Mouse (Mus musculus) neural tube, embryonic 14.5 days (tissue): ENCODE measurements around the gene Mrnip. TPM values are rescaled to one million over a fixed set of nuclear protein-coding genes. Genes with fewer than 3 reads are reported as not detected.
"Not testable (repeated sequence)": the region's sequence is repeated elsewhere in the genome, so short reads cannot be mapped to it uniquely, and the experiment has no call there.

Experiments used
- ATAC-seq: fragments of 200-750 bp; cut with Nextera tagmentation; 2 replicates; pipeline ENCODE4 v1.8.0; 2017; ENCODE audit warnings: low read depth, mild to moderate bottlenecking, moderate TSS enrichment, moderate library complexity
- H3K27ac ChIP-seq: fragments of 300-500 bp; sonication (generic); 2 replicates; pipeline ENCODE4 v1.5.1; 2014; ENCODE audit warnings: low read depth, mild to moderate bottlenecking, control low read depth, low read length, moderate library complexity, mixed read lengths
- H3K27me3 ChIP-seq: fragments of 300-500 bp; sonication (generic); 2 replicates; pipeline ENCODE4 v1.6.1; 2014; ENCODE audit warnings: low read length; ENCODE audit not compliant: control insufficient read depth, insufficient read depth
- H3K36me3 ChIP-seq: fragments of 300-500 bp; sonication (generic); 2 replicates; pipeline ENCODE4 v1.6.1; 2014; ENCODE audit warnings: low read length, mixed read lengths; ENCODE audit not compliant: control insufficient read depth, insufficient read depth
- H3K4me1 ChIP-seq: fragments of 300-500 bp; sonication (generic); 2 replicates; pipeline ENCODE4 v1.6.1; 2014; ENCODE audit warnings: low read length; ENCODE audit not compliant: control insufficient read depth, insufficient read depth
- H3K4me2 ChIP-seq: fragments of 300-500 bp; sonication (generic); 2 replicates; pipeline ENCODE4 v1.6.1; 2014; ENCODE audit warnings: mild to moderate bottlenecking, low read depth, low read length, control low read depth
- H3K4me3 ChIP-seq: fragments of 300-500 bp; sonication (generic); 2 replicates; pipeline ENCODE4 v1.5.1; 2014; ENCODE audit warnings: low read depth, low read length, control low read depth, mixed read lengths
- H3K9ac ChIP-seq: fragments of 300-500 bp; sonication (generic); replicated peaks from 2 replicates; pipeline ENCODE4 v1.6.1; 2014; ENCODE audit warnings: low read depth, mild to moderate bottlenecking, control low read depth, low read length, mixed read lengths
- H3K9me3 ChIP-seq: fragments of 300-500 bp; sonication (generic); 2 replicates; pipeline ENCODE4 v1.6.1; 2016; ENCODE audit warnings: low read length; ENCODE audit not compliant: control insufficient read depth
- WGBS: fragments of 180-500 bp; shearing (Covaris S2); extraction: QIAGEN DNeasy Blood & Tissue Kit; methylation state at CpG from one replicate; pipeline ENCODE4 v1.1.7; 2014; 5-methylcytosine and 5-hydroxymethylcytosine counted together
- polyA plus RNA-seq: library from polyadenylated mRNA; unstranded; fragments of >200 nt; fragmentation: Nextera tagmentation; extraction: Ambion mirVana; gene quantifications from 2 replicates; pipeline ENCODE4 v1.2.1, GENCODE M21; 2014

Gene Mrnip
- polyA plus RNA-seq: 38.1 and 48.3 TPM in 2 replicates

DNA sequence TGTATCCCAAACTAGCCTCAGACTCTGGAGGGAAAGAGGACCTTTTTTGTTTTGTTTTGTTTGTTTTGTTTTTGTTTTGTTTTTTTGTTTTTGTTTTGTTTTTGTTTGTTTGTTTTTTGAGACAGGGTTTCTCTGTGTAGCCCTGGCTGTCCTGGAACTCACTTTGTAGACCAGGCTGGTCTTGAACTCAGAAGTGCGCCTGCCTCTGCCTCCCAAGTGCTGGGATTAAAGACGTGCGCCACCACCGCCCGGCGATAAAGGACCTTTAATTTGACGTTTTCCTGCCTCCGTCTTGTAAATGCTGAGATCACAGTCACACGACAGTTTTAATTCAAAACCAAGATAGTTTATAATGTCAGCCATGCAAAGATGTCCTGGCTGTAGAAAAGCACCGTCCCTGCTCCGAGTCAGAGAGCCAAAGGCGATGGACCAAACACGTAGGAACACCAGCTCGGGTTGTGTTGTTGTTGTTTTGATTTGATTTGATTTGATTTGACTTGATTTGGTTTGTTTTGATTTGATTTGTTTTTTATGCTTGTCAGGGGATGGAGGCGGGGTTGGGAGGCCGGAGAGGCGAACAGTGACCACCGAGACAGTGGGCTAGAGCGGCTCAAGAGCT, at the start of gene Mrnip:
TSS of gene Mrnip (plus strand) at position 334 of the 619 bp plus-strand sequence.
- H3K9me3 ChIP-seq, H3K4me1 ChIP-seq, H3K36me3 ChIP-seq, H3K27me3 ChIP-seq: not testable (repeated sequence)
- ATAC-seq: peak; percentile 39
- peak within 1 kb of the TSS; percentile 74 for H3K9ac ChIP-seq
- WGBS: 4% methylated on average over 19 of the region's 19 CpGs
- H3K27ac ChIP-seq: peak within 1 kb of the TSS; percentile 85
- H3K4me3 ChIP-seq: peak within 1 kb of the TSS; percentile 68
- peak within 1 kb of the TSS; percentile 80 for H3K4me2 ChIP-seq

DNA sequence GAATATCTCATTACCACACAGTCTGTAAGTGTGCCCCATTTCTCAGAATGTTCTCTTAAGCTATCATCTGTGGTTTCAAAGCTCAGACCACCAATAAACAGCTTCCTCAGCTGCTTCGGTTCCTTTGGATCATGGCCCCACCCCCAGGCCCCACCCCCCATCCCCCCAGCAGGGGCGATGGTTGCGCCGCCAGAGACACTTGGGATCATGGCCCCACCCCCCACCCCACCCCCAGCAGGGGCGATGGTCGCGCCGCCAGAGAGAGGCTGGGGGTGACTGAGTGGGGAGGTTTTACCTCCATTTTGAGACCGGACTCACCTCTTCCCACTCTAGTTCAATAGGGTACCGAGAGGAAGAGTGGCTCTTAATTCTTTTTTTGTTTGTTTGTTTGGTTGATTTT, 46.5 kb upstream of the Mrnip start:
- no peak for ATAC-seq
- Histone ChIP-seq H3K9ac (no peak overlapping the region), H3K27me3 (no peaks in the 10 kb centered on the region), H3K4me1 (peaks cover 10% of the 10 kb centered on the region), H3K27ac (no peak overlapping the region), H3K36me3 (no peaks in the 10 kb centered on the region), H3K4me2 (0 out of 2 replicates have a peak overlapping the region, but pooled peaks have one; percentile 26), H3K9me3 (no peaks in the 10 kb centered on the region), H3K4me3 (no peak overlapping the region)
- WGBS: 10% methylated on average over 9 of the region's 10 CpGs

DNA sequence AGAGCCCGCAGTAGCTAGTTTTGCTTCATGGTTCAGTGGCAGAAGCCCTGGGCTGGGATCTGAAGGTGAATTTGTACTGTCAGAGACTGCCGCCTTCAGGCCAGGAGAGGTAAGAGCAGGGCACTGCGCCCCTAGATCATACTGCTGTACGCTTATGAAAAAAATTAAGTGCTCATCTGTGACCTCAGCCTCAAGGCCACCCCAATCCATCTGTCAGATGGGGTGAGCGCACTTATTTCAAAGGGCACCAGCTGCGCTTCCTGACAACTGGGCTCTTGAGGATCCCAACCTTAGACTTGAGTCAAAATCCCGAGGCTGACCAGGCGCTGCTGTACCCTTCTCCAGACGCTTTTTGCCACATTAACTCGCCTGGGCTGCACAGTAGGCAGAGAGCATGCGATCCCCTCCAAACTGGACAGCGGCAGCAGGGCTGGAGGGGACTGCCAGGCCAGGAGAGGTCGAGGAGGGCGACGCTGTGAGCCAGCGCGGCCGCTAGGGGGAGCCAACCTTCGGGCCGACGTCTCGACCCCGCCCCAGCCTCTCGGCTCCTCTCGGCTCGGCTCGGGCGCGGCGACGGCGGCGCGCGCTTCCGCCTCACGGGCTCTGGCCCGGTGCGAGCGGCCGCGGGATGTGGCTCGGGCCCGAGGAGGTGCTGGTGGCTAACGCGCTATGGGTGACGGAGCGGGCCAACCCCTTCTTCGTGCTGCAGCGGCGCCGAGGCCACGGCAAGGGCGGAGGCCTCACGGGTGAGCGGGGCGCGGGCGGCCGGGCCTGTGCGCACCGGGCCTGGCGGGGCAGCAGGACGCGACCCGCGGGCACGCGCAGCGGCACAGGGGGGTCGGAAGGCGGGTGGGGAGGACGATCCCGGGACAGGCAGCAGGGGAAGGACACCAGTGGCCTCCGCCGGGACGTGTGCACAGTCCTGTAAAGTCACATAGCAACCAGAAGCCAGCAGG, 43.2 kb upstream of the Mrnip start, which contains the start of gene Tbc1d9b:
TSS of gene Tbc1d9b (plus strand) at position 586 of the 956 bp plus-strand sequence.
- H3K27ac ChIP-seq: peak within 1 kb of the TSS; percentile 91
- peaks cover 10% of the 10 kb centered on the region for H3K4me1 ChIP-seq
- H3K36me3 ChIP-seq: no peaks in the 10 kb centered on the region
- H3K27me3 ChIP-seq: no peaks in the 10 kb centered on the region
- peak; percentile 95 for ATAC-seq
- H3K9ac ChIP-seq: peak within 1 kb of the TSS; percentile 99
- no peaks in the 10 kb centered on the region for H3K9me3 ChIP-seq
- H3K4me3 ChIP-seq: peak within 1 kb of the TSS; percentile 87
- H3K4me2 ChIP-seq: peak within 1 kb of the TSS; percentile 69
- WGBS: under 1% methylated on average over 56 of the region's 77 CpGs

DNA sequence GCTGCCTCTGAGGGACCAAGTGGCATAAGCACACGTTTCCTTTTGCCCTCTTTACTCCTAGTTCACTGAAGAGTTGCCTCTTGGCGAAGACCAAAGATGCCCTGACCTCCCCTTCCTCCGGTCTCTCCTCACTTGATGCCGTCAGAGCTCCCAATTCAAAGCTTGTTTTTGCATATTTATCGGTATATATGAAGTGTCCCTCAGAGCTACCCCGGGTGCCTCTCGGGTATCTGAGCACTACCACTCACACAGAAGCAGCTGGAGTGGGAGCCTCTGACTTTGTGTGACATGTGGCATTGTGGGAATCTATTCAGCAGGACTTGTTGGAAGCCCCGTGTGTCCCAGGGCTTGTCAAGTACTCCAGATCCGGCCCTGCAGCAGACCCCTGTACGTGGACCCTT, 42.4 kb upstream of the Mrnip start:
- peak overlapping the region; percentile 99 for H3K9ac ChIP-seq
- H3K4me2 ChIP-seq: peak overlapping the region; percentile 69
- ATAC-seq: 0 out of 2 replicates have a peak, but pooled peaks have one; percentile 6
- peaks cover 10% of the 10 kb centered on the region for H3K4me1 ChIP-seq
- peak overlapping the region; percentile 87 for H3K4me3 ChIP-seq
- 15% methylated on average over 10 of the region's 10 CpGs for WGBS
- peak overlapping the region; percentile 91 for H3K27ac ChIP-seq
- H3K27me3 ChIP-seq: no peaks in the 10 kb centered on the region
- no peaks in the 10 kb centered on the region for H3K9me3 ChIP-seq
- H3K36me3 ChIP-seq: no peaks in the 10 kb centered on the region; the same call in 1 of the 2 replicates

DNA sequence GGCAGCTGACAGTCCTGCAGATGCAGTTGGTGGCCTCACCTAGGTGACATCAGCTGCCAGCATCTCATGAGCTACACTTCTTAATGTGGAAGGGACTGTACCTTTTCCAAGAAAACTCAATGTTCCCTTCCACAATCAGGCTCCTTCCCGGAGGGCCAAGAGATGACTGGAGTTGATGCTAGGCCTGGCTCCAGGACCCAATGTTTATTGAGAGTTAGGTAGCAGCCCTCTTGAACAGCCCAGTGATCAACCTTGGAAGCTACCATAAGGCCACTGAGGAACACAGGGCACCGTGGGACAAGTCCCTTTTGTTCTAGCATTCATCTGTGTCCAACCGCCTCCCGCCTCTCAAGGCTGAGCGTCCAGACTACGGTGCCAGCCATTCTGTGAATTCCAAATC, 42.0 kb upstream of the Mrnip start:
- Histone ChIP-seq H3K27ac (no peak overlapping the region), H3K36me3 (no peaks in the 10 kb centered on the region; the same call in 1 of the 2 replicates), H3K4me3 (peak overlapping the region; percentile 87), H3K4me2 (peak overlapping the region; percentile 69), H3K9ac (peak overlapping the region; percentile 99), H3K27me3 (no peaks in the 10 kb centered on the region), H3K9me3 (no peaks in the 10 kb centered on the region), H3K4me1 (peaks cover 10% of the 10 kb centered on the region)
- 81% methylated on average over 6 of the region's 6 CpGs for WGBS
- no peak for ATAC-seq

DNA sequence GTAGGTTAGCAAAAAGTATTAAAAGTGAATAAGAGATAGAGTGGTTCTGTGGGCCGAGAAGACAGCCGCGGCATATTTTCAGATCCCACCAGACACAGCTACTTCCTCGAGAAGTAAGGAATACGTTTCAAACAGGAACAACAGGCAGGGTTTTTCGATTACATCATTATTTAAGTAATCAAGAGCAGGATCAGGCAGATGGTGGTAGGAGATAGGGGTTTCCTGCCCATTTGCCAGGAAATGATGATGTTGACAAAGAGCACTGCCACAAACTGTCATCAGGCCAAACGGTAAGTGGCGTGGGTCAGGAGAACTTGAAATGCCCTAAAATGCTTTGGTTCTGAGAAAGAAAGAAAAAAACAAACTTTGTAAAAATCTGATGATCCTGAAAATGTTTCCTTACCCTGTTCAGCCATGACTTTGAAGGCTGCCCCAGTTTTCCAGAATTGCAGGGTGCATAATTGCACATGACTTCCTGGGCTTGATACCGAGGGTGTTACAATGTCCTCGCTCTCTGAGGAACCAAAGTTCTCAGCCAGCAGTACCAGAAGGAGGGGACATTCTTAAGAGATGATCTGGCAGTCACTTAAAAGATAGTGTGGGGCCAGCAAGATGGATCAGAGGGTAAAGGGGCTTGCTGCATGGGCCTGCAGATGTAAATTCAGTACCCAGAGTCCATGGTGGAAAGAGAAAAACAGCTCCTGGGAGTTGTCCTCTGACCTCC, 39.9 kb upstream of the Mrnip start:
- H3K4me3 ChIP-seq: no peak overlapping the region

DNA sequence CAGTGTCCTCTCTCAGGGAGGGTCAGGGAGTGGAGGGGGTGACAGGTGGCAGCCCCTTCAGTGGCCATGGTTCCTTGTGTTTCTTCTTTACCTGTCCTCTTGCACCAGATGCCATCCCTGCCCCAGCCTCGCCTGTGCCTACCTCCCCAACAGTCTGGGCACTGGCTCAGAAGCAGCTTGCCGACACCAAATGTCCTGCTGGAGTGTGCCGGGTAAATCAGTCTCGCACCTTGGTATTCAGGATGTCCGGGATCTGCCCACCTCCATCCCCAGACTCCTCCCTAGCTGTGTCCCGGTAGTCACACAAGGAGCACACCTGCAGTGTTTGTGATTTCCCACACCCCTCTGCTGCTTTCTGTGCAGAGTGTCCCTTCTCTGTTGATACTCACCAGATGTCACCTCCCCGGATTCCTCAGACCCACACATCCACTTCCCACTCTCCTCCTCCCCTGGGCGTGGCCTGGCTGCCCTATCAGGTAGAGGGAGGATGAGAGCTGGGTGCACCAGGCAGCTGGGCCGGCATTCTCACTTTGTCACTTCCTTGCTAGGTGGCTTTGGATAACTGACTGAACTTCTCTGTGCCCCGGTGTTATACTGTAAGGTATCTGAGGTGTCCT, 35.9 kb upstream of the Mrnip start:
- Histone ChIP-seq H3K4me1 (no peaks in the 10 kb centered on the region), H3K4me2 (no peak overlapping the region), H3K9ac (no peak overlapping the region), H3K27ac (no peak overlapping the region), H3K9me3 (no peaks in the 10 kb centered on the region), H3K27me3 (no peaks in the 10 kb centered on the region), H3K4me3 (no peak overlapping the region), H3K36me3 (peaks cover 42% of the 10 kb centered on the region)
- 74% methylated on average over 10 of the region's 10 CpGs for WGBS
- ATAC-seq: no peak

More for the DNA sequence above, 39.9 kb upstream of the Mrnip start:
- no peak for ATAC-seq
- no peaks in the 10 kb centered on the region for H3K9me3 ChIP-seq
- peaks cover 20% of the 10 kb centered on the region for H3K36me3 ChIP-seq
- 85% methylated on average over 10 of the region's 10 CpGs for WGBS
- H3K9ac ChIP-seq: no peak overlapping the region
- H3K4me2 ChIP-seq: no peak overlapping the region
- H3K27me3 ChIP-seq: no peaks in the 10 kb centered on the region
- H3K4me1 ChIP-seq: peaks cover 10% of the 10 kb centered on the region
- no peak overlapping the region for H3K27ac ChIP-seq

DNA sequence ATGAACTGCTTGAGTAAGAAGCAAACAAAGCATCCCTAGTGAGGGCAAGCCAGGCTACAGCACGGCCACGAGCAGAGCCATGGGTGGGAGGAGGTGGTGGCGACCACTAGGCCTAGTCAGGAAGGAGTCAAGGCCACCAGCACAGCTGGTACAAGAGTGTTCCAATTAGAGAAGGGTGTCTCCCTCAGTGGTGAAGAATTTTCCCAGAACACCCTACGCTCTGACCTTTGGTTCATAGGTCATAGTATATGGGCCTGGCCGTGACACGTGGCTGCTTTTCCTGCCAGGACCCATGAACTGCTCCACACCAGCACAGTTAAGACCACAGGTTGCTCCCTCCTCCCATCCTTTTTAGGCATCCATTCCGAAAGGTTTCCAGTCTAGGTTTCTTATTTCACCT, 34.7 kb upstream of the Mrnip start:
- Histone ChIP-seq H3K27me3 (no peaks in the 10 kb centered on the region), H3K4me3 (no peak overlapping the region), H3K36me3 (peaks cover 50% of the 10 kb centered on the region), H3K27ac (no peak overlapping the region), H3K9me3 (no peaks in the 10 kb centered on the region), H3K4me1 (no peaks in the 10 kb centered on the region), H3K4me2 (no peak overlapping the region), H3K9ac (no peak overlapping the region)
- 88% methylated on average over 7 of the region's 7 CpGs for WGBS
- no peak for ATAC-seq
